Mouse (Mus musculus): ENCODE data around the gene Phlpp1.

Phlpp1 gene

GRCm38 (mm10) chr1:106171241-106172220 is at the start of gene Phlpp1:
Phlpp1 (plus strand) TSS chr1:106171752.
- DNase-seq (ENCODE audit: low spot score): peak; percentile 100

- no peak for DNase-seq (ENCODE audit: low spot score)
Observed at GRCm38 (mm10) chr1:106126601-106127000, 45.0 kb upstream of the Phlpp1 start.

- DNase-seq (ENCODE audit: low spot score): no peak
Observed at GRCm38 (mm10) chr1:106131697-106132349, 39.7 kb upstream of the Phlpp1 start.

DNA sequence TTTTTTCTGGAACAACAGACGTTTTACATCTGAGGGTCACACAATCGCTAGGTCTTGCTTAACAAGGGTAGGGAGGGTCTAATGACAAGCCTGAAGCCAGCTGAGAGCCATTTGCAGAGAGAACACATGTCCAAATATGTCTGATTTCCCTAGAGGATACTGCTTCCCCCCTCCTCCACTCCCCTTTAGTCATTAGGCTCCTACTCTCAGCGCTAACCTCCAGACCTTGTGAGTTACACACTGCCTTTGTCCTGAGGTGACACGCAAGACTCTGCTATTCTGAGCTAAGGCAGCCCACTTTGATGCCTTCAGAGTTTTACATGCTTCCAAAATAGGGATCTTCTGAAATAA is 39.2 kb upstream of the Phlpp1 start:
- DNase-seq (ENCODE audit: low spot score): no peak

DNA sequence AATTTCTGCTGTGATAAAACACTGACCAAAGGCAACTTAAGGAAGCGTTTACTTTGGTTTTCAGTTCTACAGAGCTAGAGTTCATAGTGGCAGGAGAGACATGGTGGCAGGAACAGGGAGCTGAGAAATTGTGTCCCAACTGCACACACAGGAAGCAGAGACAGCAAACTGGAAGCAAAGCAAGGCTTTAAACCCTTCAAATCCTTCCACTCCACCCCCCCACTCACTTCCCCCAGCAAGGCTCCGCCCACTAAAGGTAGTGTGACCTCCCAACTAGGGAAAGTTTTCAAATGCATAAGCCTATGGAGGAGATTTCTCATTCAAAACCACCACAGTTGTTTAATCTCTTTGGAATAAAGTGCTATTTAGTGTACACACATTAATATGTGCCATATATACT is 32.9 kb upstream of the Phlpp1 start:
- no peak for DNase-seq (ENCODE audit: low spot score)

DNA sequence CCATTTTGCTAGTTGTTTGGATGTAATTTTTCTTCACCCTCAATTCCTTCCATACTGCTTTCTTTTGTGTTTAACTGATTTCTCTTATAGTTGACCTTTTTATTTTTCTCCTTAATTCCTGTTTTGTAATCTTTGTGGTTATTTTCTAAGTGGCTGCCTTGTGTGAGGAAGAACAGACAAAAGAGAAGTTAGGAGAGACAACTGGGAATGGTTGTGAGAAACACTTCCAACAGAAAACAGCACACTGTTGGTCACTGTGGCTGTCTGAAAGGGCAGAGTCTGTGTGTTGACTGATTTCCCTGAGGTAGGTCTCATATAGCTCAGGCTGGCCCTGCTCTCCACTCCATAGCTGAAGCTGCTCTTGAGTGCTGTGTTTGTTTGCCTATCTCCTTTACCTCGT is 32.4 kb upstream of the Phlpp1 start:
- DNase-seq (ENCODE audit: low spot score): no peak

GRCm38 (mm10) chr1:106142010-106142409 is 29.5 kb upstream of the Phlpp1 start:
- DNase-seq (ENCODE audit: low spot score): no peak

DNA sequence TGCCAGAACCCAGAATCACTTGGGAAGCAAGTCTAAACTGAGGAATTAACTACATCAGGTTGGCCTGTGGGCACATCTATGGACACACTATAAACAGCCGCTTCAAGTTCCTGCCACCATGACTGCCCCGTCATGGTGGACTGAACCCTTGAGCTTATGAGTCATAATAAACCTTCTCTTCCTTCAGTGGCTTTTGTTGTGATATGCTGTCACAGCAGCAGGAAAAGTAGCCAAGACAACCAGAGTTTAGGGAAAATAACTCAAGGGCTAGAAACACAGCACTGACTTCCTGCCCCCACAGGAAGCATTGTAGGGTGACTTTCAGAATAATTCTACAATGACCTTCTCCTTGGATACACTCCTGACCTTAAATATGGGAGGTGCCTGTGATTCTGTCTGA is 27.0 kb upstream of the Phlpp1 start:
- DNase-seq (ENCODE audit: low spot score): no peak

DNA sequence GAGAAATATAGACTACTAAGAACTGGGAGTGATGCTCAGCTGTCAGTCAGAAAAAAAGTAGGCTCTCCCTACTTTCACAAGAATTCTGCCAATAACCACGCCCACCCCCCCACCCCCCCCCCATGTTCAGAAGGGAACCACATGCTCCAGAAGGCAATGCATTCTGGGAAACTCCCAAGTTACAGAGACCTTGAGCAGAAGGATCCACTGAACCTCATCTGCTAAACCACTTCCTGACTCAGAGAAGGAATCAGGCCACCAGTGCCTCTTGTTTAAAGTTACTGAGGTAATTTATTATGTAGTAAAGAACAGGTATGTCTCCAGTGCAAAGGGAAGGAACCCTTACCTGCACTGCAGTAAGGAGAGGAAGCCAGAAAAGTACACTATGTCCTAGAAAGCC is 26.5 kb upstream of the Phlpp1 start:
- DNase-seq (ENCODE audit: low spot score): no peak

DNA sequence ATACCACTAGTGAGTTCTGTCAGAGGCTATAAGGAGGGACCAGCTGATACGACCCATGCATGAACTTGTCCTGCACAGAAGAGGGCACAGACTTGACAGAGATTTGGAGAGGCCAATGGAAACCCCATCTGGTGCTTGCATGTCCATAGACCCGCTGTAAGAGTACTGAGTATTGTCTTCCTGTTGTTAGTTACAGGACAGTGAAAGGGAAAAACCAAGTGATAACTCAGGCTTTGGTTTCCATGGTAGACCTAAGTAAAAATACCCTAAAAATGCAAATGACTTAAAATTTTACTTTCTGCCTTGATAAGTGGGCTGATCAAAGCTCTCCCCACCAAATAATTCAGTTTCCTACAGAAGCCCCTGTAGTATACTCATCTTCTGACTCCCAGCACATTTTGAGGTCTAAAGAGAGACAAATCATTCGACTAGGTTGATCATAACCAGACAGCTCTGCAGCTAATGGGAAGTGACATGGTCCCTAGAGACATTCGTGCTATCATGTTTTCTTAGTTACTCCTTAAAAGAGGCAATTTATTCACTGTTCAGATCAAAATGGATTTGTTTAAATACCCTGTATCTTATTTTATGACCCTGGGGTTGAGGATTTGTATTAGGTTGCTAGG is 25.9 kb upstream of the Phlpp1 start:
- DNase-seq (ENCODE audit: low spot score): no peak

GRCm38 (mm10) chr1:106148386-106149380 is 22.9 kb upstream of the Phlpp1 start:
- no peak for DNase-seq (ENCODE audit: low spot score)

DNA sequence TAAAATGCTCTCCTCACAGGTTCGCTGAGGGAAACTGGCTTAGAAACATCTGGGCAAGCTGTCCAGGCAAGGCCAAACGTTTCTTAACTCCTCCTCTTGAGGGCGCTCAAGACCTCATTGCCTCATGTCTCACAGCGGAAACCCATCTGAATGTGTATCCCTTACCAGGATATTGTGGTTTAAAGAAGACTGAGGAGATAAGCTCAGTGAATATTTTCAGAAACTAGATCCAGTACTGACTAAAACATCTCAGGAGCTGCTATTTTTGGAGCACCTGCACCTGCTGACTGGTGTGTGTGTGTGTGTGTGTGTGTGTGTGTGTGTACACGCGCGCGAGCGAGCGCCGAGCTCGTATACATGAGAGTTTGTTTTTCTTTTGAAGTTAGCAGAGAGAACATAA is 19.7 kb upstream of the Phlpp1 start:
- peak; percentile 23 for DNase-seq (ENCODE audit: low spot score)

DNA sequence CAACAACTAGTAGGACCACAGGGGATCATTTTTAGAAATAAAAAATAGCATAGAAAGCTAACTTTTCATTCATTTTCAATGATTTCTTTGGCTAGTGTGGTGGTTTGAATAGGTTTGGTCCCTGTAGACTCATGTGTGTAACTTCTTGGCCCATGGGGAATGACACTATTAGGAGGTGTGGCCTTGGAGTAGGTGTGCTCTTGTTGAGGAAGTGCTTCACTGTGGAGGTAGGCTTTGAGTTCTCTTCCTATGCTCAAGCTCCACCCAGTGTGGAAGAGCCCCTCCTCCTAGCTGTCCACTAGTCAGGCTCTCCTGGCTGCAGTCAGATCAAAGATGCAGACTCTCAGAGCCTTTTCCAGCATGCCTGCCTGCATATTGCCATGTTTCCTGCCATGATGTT is 18.8 kb upstream of the Phlpp1 start:
- no peak for DNase-seq (ENCODE audit: low spot score)

DNA sequence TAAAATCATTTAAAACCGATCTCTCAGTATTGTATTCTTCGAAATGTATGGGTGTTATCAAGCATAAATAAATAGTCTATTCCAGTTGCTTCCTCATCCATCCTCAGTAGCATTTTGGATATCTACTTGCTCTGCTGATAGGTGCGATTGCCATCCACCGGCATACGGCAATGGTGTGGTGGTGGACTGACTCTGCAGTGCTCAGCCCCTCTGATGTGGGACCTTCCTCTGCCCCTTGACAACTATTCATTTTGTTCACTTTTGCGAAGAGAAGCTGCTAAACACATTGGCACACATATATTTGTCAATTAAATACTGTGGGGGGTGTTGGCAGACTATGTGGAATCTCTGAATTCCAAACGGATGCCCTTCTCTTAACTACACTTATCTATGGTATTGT is 17.0 kb upstream of the Phlpp1 start:
- DNase-seq (ENCODE audit: low spot score): no peak

- peak; percentile 22 for DNase-seq (ENCODE audit: low spot score)
Observed at GRCm38 (mm10) chr1:106155087-106155567, 16.4 kb upstream of the Phlpp1 start.

- DNase-seq (ENCODE audit: low spot score): no peak
Observed at GRCm38 (mm10) chr1:106155702-106156101, 15.8 kb upstream of the Phlpp1 start.

GRCm38 (mm10) chr1:106157961-106158515 is 13.5 kb upstream of the Phlpp1 start:
- DNase-seq (ENCODE audit: low spot score): no peak

GRCm38 (mm10) chr1:106159667-106160066 is 11.9 kb upstream of the Phlpp1 start:
- no peak for DNase-seq (ENCODE audit: low spot score)

GRCm38 (mm10) chr1:106160916-106161315 is 10.6 kb upstream of the Phlpp1 start:
- no peak for DNase-seq (ENCODE audit: low spot score)

DNA sequence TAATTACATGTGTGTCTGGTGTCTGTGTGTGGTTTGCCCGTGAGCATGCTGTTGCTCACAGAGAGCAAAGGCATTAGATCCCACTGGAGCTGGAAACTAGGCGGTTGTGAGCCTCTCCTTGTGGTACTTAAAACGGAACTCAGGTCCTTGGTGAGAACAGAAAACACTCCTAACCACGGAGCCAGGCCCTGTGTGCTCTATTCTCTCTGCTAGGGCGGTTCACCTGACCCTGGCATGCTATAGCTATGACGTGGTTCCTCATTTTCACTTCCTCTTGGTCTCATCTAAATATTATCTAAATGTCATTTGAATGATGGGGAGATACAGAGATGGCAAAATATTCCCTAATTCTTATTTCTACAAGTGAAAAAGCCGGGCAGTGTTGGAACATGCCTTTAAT is 9.0 kb upstream of the Phlpp1 start:
- DNase-seq (ENCODE audit: low spot score): no peak

GRCm38 (mm10) chr1:106163401-106163800 is 8.2 kb upstream of the Phlpp1 start:
- no peak for DNase-seq (ENCODE audit: low spot score)

All from adipocyte (in vitro differentiated cells).